Mouse (Mus musculus): Measurements from ENCODE around the gene Plxnc1.

Plxnc1 gene

DNA sequence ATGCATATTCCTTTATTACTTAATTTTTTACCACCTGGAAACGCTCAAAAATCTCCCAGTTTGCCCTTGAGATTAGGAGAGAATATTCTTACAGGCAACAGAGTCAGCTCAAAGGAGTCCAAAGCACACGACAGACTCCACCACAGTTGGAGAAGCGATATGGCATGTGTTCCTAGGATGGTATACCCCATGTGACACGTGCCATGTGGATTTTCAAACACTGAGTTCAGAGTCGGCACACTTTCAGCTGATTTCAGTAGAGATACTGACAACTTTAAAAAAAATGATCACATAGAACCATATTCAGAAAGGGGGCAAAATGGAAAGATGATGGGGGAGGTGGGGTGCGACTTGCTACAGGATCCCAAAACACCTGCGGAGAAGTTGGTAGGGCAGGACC is 26.0 kb downstream of the Plxnc1 start:
- DNase-seq = no peak

- DNase-seq = no peak
These were observed 26.6 kb downstream of the Plxnc1 start for GRCm38 (mm10) chr10:94917990-94918389.

GRCm38 (mm10) chr10:94917354-94917753 is 27.3 kb downstream of the Plxnc1 start:
- DNase-seq = no peak

DNA sequence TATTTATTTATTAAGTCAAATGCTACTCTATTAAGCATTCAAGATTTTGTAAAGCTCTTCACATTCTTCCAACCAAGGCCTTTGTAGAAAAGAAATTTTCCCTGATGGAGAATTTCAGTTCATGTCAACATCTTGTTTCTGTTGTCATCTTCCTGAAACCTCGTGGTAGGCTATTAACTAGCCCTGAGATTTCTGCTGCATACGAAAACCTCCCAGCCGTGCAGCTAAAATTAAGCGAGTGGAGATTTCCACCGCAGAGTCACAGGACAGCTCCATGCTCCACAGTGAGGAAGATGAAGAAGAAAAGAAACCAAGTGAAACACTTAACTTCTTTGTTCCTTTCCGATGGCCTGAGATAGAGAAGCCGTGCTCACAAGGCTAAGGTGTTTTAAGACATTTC is 28.0 kb downstream of the Plxnc1 start:
- DNase-seq = no peak

GRCm38 (mm10) chr10:94915746-94916145 is 28.9 kb downstream of the Plxnc1 start:
- DNase-seq = no peak

DNA sequence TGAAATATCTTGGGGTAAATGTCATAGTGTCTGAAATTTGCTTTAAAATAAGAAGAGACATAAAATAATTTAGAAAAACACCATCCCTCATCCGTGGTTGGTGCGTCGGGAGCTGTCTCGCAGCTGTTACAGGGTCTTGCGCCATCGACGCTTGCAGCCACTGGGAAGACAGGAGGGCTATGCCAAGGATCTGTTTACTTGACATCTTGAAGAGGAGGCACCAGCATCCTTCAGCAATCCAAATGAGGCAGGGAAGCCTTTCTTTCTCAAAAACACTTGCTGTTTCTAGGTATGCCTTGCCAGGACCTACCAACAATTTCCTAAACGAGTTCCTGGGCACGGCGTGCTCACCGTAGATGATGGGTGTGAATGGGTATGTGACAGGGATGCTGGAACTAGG is 30.6 kb downstream of the Plxnc1 start:
- no peak for DNase-seq

GRCm38 (mm10) chr10:94913336-94913739 is 31.3 kb downstream of the Plxnc1 start:
- DNase-seq = no peak

DNA sequence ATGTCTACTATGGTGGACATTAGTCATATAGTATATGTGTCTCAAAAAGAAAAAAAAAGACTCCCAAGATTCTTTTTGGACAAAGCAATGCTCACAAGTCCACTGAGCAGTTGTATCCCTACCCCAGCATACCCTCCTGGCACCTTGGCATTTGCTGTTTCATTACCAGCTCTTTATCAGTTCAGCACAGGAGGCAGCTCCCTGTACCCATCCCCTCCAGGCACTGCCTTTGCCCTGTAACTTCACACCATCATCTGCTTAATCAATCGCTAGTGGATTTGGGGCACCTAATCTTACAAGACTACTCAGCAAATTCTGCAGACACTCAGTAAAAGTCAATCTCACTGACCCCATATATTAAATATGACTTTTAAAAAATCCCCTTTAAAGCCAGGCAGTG is 32.1 kb downstream of the Plxnc1 start:
- DNase-seq = no peak

DNA sequence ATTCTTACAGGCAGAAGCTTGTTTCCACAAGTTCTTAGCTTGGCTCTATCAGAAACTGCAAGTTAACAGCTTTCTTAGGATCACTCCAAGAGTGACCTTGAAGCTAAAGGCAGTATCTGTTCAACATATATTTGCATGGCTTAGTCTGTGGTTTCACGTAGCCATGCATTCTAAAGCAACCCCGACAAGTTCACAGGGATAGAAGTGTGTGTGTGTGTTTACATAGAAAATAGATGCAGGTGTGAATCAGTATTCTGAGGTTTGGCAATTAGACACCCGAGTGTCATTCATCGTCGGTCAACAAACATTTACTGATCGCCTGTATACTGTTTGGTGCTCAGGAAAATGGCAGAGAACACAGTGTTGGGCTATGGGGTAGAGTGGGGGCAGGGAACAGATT is 33.5 kb downstream of the Plxnc1 start:
- no peak for DNase-seq

- no peak for DNase-seq
These were observed 34.1 kb downstream of the Plxnc1 start for GRCm38 (mm10) chr10:94910570-94910969.

DNA sequence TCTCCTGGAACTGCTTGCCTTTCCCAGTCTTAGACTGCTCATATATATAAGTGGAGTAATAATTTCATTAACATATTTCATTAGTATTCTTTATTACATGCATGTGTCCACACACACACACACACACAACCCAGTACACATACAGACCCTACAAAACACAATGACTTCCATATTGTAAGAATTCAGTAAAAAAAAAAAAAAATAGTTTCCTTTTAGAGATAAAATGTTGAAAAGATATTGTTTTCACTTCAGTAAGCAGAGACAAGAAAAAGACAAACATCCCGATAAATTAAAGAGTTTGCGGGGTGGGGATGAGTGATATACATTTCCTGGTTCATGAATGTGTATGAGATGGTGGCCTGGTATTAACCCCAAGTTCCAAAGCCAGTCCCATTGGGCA is 34.8 kb downstream of the Plxnc1 start:
- DNase-seq = no peak

GRCm38 (mm10) chr10:94908976-94909717 is 35.5 kb downstream of the Plxnc1 start:
- no peak for DNase-seq

DNA sequence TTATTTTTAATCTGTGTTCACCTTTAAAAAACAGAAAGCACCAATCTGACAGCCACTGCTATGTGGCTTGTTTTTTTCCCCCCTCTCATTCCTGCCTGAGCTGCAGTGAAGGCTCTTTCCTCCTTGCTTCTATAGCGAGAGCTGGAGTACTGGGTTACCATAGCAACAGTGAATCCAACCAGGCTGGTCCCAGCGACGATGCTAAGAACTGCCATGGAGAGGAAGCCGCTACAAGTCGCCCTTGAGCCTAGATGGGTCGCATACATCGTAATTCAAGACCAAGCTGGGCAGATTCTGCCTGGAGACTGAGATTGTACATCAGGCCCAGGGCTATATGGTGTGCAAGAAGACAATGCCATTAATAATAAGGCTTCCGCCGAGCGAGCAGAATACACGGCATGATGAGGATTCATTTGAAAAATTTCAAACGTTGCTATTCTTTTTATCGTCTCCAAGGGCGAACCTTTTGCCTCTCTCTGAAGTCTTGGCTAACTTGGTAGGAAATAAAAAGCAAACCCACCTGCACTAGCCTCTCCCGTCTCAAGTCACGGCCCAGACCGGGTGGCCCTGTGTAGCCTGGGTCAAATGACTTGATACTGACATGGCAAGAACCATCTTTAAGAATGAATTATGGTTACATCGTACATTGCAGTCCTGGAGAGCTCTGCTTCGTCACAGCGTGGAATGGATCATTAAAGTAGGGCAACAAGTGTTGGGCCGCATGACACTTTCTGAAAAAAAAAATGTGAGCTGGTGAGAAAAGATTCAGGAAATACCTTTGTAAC is 38.8 kb downstream of the Plxnc1 start:
- peak; percentile 44 to 57 for DNase-seq

- no peak for DNase-seq
These were observed 39.4 kb downstream of the Plxnc1 start for GRCm38 (mm10) chr10:94905219-94905618.

DNA sequence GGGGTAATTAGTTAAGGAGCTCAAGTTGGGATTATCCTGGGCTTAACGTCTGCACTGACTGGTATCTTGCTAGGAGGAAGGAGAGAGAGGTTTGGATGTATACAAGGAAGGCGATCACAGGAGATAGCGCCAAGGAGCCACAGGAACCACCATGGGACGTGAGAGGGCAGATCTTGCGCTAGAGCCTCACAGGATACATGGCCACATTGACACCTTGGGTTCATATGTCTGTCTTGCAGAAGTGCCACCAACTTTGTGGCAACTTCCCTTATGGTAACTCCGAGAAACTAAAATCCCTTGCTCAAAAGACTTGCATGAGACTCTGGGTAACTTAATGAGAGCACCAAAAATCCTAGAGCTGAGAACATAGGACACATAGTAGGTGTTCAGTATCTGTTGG is 47.7 kb downstream of the Plxnc1 start:
- no peak for DNase-seq

GRCm38 (mm10) chr10:94896311-94896710 is 48.3 kb downstream of the Plxnc1 start:
- DNase-seq = no peak

DNA sequence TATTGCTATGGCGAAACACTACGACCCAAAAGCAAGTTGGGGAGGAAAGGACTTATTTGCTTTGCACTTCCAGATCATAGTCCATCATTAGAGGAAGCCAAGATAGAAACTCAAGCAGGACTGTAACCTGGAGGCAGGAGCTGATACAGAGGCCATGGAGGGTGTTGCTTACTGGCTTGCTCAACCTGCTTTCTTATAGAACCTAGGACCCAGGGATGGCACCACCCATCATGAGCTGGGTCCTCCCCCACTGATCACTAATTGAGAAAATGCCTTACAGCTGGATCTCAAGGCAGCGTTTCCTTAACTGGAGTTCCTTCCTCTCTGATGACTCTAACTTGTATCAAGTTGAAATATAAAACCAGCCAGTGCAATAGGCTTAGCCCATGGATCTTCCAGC is 48.8 kb downstream of the Plxnc1 start:
- no peak for DNase-seq

GRCm38 (mm10) chr10:94889735-94890134 is 54.9 kb downstream of the Plxnc1 start:
- no peak for DNase-seq

DNA sequence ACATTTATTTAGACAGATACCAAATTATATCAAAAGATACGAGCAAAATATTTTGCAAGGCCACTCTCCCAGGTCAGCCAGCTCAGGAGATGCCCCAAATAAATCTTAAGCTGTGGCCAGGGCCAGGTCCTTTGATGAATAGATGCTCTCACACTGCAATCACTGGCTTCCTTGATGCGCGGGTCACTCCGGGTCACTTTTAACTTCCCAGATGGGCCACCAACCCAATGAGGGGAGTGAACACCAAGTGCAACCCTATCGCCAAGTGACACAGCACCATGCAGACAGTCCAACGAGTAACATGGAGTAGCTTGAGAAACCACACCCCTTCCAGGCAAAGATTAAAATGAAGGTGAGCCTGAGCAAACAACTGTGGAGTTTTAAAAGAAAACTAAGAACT is 61.4 kb downstream of the Plxnc1 start:
- no peak for DNase-seq

DNA sequence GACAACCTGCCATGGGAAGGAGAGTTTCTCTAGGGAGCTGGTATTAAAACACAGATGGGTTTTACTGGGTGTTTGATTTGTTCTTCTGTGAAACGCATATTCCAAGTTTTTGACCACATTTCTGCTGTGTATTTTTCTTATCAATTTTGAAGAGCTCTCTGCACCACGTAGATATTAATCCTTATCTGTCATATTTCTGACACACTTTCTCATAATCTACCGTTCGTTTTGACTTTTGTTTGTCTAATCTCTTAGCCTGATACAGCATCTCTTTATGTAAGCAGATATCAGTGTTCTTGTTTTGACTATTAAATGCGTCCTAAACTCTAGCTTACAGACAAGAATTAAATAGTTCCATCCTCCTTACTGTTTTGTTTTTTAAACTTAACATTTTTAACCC is 73.1 kb downstream of the Plxnc1 start:
- DNase-seq = no peak

DNA sequence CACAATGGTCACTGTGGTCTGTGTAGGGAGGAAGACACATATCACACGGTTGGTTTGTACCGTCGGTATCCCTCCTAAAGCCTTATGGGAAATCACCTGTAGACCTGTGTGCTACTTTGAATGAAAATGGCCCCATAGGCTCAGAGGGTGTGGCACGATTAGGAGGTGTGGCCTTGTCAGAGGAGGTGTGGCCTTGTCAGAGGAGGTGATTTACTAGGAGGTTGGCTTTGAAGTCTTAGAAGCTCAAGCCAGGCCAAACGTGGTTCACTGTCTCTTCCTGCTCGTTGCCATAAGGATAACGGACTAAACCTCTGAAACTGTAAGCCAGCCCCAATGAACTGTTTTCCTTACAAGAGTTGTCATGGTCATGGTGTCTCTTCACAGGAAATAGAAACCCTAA is 73.5 kb downstream of the Plxnc1 start:
- no peak for DNase-seq

DNA sequence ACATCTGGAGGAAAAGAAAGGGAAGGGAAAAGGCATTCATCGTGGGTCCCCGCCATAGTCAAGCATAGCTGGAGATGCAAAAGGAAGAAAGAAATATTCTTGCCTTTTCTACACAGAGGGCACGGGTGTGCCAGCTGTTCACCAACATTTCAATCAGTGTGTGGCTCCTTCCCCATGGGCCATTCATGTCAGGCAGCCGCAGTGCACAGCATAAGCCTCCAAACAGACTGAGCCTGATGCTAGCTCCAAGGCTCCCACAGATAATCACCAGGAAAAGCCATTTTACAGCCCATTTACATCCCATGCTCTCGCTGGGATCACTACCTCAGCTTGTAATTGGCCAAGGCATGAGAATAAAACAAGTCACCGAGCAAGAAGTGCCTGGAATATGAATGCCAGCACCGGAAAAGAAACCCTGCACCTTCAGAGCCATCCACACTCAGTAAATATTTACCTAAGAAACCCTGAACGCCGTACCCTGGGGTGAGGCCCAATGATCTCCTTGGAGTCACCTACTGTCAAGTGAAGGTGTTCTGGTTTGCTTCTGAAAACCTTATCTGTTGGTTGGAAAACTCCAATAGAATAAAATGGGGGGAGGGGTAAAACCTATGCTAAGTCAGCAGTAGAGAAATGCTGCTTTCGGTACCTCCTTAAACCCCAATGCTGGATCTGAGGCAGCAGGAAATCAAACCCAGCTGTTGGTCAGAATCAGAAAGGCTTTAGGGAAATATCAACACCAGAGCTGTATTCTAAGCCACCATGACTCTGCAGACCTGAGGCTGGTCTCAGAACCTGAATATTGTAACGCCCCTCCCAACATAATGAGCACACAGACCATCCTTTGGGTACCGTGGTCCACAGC is 77.4 kb downstream of the Plxnc1 start:
- no peak for DNase-seq

DNA sequence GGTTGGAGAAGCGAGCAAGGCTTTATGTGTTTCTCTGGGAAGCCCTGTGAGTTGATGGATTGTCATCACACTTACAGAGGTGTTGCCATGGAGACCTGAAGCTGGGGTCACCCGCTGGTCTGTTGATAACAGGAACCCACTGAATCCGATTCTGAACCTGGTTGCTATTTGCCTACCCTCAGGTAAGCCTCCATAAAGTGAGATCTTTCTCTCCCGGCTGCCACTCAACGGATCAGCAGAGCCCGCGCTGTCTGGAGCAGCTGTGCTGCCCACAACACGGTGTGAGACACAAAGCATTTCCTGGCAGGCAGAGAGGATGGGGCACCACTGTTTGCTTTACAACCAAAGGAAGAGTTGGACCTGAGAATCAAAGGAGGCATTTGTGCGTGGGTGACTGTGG is 79.4 kb downstream of the Plxnc1 start:
- DNase-seq = no peak
